Mouse (Mus musculus) liver, embryonic 14.5 days (tissue): ENCODE measurements around the gene Kiss1r.

ENCODE experiments used
- CTCF ChIP-seq: IDR thresholded peaks from 2 replicates; pipeline ENCODE4 v1.5.1; 2016; ENCODE audit warnings: antibody characterized with exemption, low read depth, control low read depth
- EP300 ChIP-seq: IDR thresholded peaks from 2 replicates; pipeline ENCODE4 v1.6.1; 2016; ENCODE audit warnings: antibody characterized with exemption, low read depth

GRCm38 (mm10) chr10:79886054-79886453 is 30.7 kb upstream of the Kiss1r start, which contains the start of gene Elane:
- TF ChIP-seq CTCF (no peak), EP300 (no peak)
